Mouse (Mus musculus) cerebellum, adult 11 months (tissue): Measurements from ENCODE around the gene A730049H05Rik.
A peak's percentile ranks its signal among the peaks of the same experiment; 100 is the strongest.

Source experiments
- DNase-seq: peaks from one replicate; pipeline ENCODE4 v3.0.0; 2022

A730049H05Rik gene

GRCm38 (mm10) chr6:92829148-92829547 lies 12.9 kb downstream of the A730049H05Rik start:
- DNase-seq, result no peak

DNA sequence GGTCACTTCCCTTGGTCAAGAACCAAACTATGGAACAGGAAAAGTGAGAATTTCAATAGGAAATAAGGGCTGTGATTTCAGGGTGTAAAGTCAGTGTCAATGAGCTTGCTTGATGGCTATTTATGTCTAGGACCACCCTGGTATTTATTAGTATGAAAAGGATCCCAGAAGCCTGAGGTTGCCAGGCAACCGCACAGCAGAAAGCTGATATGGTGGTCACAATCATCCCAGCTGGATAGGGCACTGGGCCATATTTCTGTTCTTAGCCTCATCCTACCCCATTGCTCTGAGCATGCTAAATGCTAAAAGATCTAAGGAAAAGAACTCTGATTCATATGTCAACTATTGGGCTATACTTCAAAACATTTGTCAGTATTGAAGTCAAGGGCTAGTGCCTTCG lies 14.8 kb downstream of the A730049H05Rik start:
- no peak for DNase-seq

- no peak for DNase-seq
These were observed 25.7 kb downstream of the A730049H05Rik start for GRCm38 (mm10) chr6:92842000-92842399.

- no peak for DNase-seq
These were observed 27.2 kb downstream of the A730049H05Rik start for GRCm38 (mm10) chr6:92843474-92843873.

- no peak for DNase-seq
These were observed 29.6 kb downstream of the A730049H05Rik start for GRCm38 (mm10) chr6:92845898-92846297.

GRCm38 (mm10) chr6:92846614-92847013 lies 30.3 kb downstream of the A730049H05Rik start:
- no peak for DNase-seq

GRCm38 (mm10) chr6:92849208-92849607 lies 32.9 kb downstream of the A730049H05Rik start:
- DNase-seq, result no peak

GRCm38 (mm10) chr6:92850250-92850649 lies 34.0 kb downstream of the A730049H05Rik start:
- peak; percentile 6 for DNase-seq

DNA sequence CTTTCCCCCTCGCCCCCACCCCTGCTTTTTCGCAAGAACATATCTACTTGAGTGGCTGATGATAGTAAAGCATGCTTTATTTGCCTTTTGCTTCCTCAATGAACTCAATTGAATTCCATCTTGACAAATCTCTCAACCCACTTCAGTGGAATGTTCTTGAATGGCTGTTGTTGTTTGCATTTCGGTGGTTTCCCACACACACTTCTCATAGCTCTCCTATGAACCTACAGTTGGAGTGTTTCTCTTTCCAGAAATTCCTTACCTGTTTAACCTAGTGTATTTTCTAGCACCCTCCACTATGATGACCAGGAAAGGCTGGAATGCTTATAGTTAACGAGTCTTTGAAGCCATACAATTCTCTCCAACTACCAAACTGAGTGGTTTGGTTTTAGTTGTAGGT lies 38.6 kb downstream of the A730049H05Rik start:
- DNase-seq, result no peak

GRCm38 (mm10) chr6:92857761-92858160 lies 41.5 kb downstream of the A730049H05Rik start:
- no peak for DNase-seq

- DNase-seq, result no peak
These were observed 42.6 kb downstream of the A730049H05Rik start for GRCm38 (mm10) chr6:92858721-92859510.

DNA sequence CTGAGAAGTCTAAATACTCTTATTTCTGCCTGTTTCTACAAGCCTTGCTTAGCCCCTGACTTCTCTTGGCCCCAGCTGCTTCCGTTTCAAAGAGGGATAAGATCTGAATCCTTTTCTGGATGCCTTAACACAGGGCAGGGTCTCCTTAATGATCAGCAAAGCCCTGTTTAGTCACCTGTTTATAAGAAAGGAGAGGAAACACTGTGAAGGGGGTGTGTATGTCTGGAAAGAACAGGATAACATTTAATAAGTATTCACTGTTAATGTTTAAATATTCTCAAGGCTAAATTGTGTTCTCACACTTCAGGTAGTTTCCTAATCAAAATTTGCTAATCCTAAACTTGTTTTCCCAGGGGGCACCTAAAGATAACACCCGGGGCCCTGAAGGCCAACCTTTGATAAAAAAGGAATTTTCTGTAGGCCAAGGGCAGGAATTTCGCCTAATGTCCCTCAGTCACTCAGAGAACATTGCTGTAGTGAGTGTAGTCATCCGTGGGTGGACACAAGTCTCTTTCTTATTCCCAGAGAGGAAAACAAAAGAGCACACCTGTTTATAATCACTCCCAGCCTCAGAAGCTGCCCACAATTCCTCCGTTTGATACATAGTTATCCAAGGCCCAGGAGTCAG lies 44.1 kb downstream of the A730049H05Rik start:
- DNase-seq, result no peak

- no peak for DNase-seq
These were observed 46.3 kb downstream of the A730049H05Rik start for GRCm38 (mm10) chr6:92862599-92862998.

DNA sequence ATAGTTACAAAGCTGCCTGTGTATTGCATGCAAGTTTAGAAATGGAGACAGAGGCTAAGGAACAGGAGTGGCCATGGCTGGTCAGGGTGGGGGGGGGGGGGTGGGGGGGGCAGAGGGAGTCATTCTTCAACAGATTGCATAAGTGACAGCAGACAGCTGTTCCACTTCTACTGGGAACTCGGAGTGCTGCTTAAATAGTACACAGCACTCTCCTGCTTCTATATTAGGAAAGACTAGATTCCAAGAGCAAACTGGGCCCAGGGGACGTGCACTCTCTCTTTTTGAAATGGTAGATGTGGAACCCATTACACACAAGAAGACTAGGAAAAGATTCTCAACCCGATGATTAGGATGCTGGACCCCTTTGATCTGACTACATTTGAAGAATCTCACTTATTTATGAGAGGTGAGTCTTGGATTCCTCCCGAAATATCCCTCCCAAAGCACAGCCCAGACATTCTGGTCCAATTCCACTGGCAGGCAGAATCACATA lies 52.9 kb downstream of the A730049H05Rik start, which contains the start of gene Gm15737:
TSS of gene Gm15737 (plus strand) at position 269 of the 493 bp plus-strand sequence.
- DNase-seq, result no peak

DNA sequence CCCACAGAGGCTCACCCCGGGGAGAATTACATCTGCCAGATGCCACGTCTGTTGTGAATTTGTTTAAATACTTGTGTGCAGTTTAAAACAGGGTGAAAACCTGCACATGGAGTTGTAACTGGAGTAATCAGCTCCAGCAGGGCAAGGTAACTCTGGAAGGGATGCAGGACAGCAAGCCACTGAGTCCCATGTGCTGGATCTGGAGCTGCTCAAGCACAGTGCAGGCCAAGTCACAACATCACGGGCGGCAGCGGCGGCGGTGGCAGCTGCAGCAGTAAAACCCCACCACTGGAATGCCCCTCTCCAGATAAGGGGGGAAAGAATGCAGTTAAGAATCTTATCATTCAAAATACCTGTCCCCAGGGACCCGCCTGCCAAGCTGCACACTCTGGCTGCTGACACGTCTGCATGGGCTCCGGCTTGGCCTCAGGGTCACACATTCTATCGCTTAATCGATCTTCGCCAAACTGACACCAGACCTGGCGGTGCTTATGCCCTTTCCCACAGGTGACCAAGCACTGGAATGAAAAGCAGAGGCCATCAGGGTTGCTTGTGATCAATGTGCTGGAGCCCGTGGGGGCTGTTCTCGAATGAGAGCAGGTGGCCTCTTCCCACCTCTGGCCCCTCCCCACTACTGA lies 53.4 kb downstream of the A730049H05Rik start:
- no peak for DNase-seq

DNA sequence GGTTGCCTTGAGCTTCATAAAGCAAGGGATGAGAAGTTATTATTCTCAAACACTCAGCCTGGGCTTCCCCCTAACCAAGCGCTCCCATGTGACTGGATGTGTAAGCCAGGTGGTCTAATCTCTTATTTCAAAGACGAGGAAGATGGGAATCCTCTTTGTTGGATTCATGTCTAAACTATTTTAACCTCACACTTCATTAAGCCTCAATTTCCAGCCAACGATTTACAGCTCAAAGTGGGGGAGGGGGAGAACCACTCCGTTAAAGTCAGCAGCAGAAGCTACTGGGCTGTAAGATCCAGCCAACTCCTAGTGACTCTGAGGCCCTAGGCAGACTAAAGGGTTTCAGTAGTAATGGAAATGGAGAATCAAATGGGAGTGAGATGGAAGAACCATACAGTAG lies 55.5 kb downstream of the A730049H05Rik start:
- no peak for DNase-seq

- DNase-seq, result no peak
These were observed 56.5 kb downstream of the A730049H05Rik start for GRCm38 (mm10) chr6:92872766-92873165.

DNA sequence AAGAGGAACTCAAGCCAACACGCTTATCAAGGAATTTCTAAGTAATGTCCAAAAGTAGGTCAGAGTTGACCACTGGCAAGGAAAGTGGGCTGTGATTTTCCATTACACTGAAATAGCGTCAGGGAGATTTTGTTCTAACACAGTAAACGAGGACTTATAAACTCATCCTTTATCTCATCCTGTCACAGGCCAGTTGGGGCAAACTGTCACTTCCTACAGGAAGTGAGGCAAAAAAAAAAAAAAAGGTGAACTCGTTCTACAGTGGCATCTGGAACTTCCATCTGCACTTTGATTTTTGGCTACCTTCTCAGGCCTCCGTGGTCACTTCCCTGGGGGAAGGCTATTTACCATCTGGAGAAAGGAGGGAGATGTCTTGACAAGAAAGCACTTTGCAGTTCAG lies 58.6 kb downstream of the A730049H05Rik start:
- no peak for DNase-seq

GRCm38 (mm10) chr6:92875340-92875739 lies 59.1 kb downstream of the A730049H05Rik start:
- DNase-seq, result no peak

GRCm38 (mm10) chr6:92876121-92876520 lies 59.8 kb downstream of the A730049H05Rik start:
- DNase-seq, result no peak

DNA sequence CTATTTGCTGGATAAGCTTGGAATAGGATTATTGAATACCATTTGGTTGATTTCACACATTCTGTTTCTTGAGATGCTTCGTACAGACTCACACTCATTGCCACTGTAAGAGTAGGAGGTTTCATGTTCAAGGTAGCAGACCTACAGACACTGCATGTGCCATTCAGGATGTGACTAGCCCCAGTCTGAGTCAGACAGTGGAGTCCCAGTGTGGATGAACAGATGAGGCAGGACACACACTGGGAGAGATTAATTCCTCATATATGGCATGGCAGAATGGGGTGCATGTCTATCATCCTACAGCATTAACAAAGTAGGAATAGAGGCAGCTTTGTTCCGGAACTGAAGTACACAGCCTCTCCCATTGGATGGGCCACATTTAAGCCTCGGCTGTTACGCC lies 61.0 kb downstream of the A730049H05Rik start:
- DNase-seq, result no peak

DNA sequence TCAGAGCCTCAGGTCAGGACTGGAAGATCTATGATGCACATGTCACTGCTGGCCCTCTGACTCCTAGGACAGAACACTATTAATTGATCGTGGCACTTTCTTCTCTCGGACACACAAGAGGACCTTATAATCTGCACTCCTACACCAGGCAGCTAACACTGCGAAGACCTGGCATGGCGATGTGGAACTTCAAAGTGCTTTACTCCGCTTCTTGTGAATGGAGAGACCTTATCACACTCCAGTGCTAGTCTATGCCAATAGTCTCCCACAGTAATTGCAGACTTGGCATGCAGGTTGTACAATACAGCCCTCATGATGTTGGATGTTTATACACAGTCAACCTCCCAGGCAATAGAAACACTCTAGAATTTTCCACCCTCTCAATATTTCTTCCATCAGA lies 62.5 kb downstream of the A730049H05Rik start:
- no peak for DNase-seq

DNA sequence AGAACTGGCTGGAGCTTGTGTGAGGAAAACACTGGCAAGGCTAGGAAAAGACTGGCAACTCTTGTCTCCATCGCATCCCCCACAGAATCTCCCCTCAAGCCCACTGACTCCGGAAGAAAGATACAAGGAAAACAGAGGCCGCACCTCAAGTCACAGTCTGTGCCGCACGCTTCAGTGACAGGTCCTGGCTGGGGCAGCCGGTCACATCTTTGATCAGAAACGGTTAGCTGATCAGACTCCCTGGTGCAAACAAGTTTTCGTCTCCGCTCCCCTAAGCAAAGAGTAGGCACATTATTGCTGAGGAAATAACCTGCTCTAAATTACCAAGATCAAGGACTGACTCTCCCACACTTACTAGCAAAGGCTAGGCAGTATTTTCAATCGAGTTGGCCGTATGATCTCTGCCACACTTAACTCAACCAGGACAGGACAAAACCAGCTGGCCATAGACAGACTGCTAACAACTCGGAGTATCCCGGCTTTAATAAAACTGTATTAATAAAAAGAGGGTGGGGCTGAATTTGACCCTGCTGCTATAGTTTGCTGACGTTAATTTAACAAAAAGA lies 63.5 kb downstream of the A730049H05Rik start:
- DNase-seq, result no peak
